Mouse (Mus musculus) cerebellum, postnatal 36 days (tissue): ENCODE results near the gene Ang6.
"Not testable (repeated sequence)": the region's sequence is repeated elsewhere in the genome, so short reads cannot be mapped to it uniquely, and the experiment has no call there.

Experiments used
- DNase-seq, 2 experiments: peaks; one replicate each; pipeline ENCODE4 v3.0.0; 2021 to 2022; ENCODE audit warnings: mixed read lengths in 2 of 2

The Ang6 gene

GRCm38 (mm10) chr14:44002169-44002568 is at the start of gene Ang6:
TSS of gene Ang6 (minus strand) at chr14:44002269.
- no peak for DNase-seq

DNA sequence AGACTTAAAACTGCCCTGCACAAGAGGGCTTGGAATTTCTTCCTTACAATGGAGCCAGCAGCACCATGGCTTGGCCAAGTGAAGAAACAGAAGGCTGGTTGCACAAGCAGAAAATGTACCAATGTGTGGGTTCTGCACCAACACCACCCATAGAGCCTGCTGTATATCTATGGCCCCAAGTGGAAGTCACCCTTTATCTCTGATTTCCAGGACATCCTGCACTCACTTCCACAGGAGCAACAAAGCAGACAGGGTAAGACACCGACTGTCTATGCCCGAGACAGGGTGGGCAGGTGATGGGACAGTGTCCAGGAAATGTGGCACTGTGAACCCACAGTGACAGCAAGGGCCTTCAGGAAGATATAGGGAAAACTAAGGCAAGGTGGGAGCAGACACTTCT is 44.5 kb upstream of the Ang6 start:
- DNase-seq = not testable (repeated sequence)

GRCm38 (mm10) chr14:44031828-44032227 is 29.8 kb upstream of the Ang6 start:
- DNase-seq = not testable (repeated sequence)

DNA sequence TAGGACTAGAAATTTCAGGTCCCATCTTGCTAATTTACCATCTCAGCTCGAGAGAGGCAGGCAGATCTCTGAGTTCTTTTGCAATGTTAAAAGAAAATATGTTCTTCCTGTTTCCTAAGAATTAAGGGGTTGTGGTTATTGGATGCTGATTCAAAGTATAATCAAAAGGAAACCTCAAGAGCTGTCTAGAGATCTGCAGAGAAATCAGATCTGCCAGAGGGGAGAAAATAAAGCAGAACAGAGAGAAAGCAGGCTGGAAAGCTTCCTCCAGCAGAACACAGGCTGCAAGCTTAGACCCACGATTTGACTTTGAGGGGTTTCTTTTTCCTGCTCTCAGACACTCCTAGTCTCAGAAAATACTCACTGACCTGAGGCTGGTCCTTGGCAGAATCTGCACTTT is 7.6 kb upstream of the Ang6 start:
- not testable (repeated sequence) for DNase-seq

- not testable (repeated sequence) for DNase-seq
Observed at GRCm38 (mm10) chr14:44008021-44008420, 6.0 kb upstream of the Ang6 start.

GRCm38 (mm10) chr14:44001600-44001999 is 469 bp downstream of the Ang6 start:
- DNase-seq = no peak

- not testable (repeated sequence) for DNase-seq
Observed at GRCm38 (mm10) chr14:43998455-43999000, 3.5 kb downstream of the Ang6 start.

- DNase-seq = peak; percentile 50 to 52
Observed at GRCm38 (mm10) chr14:43987404-43987803, 14.7 kb downstream of the Ang6 start.

DNA sequence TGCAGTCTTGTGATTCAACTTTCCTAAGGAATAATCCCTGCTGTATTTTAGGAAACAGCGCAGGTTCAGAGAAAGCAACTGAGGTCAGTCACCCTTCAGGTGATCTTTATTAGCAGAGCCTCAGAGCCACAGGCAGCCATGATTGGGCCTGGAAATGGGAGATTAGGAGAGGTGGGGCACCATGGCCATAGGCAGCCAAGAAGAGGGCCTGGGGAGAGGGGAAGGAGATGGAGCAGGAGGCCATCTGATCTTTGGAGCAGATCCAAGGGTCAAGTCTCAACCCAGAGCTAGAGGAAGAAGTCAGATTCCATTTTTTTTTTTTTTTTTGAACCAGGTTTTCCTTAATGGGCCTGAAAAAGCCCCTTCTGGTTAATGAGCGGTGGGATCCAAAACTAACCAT is 15.9 kb downstream of the Ang6 start:
- no peak for DNase-seq

DNA sequence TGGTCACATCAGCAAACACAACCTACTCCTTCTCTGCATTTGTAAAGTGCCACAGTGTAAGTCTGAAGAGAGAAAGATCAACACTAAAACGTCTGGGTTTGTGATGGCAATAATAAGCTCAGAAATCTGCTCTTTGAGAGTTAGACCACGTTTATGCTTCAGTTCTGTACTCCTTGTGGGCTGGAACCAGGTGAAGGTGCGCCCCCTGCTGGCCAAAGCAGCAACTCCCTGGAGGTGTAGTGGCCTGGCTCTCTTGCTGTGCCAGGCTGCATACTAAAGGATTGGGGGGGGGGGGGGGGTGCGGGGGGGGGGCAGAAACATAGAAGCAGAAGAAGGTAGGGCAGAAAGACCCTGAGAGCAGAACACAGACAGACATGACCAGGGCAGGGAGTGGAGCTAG is 18.2 kb downstream of the Ang6 start:
- peak; percentile 15 to 16 for DNase-seq

- DNase-seq = no peak
Observed at GRCm38 (mm10) chr14:43983454-43983853, 18.6 kb downstream of the Ang6 start.

GRCm38 (mm10) chr14:43956769-43957168 is 45.3 kb downstream of the Ang6 start, which contains the start of gene Ang5:
TSS of gene Ang5 (plus strand) at chr14:43957069.
- not testable (repeated sequence) for DNase-seq

DNA sequence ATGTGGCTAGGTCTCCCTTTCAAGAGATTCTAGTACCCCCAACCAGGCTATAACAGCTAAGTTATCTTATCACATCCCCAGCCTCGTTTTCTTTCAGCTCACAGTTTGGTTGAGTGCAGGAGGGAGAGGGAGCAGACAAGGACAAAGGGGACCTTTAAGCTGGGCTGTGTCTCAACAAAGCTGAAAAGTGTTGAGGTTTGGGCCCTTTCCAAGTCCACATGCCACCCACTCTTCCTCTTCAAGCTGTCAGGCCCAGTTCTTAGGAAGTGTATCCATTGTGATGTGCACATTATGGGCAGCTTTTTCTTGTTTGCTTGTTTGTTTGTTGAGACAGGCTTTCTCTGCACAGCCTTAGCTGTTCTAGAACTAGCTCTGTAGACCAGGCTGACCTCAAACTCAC is 47.0 kb downstream of the Ang6 start:
- not testable (repeated sequence) for DNase-seq

GRCm38 (mm10) chr14:43953382-43953781 is 48.7 kb downstream of the Ang6 start:
- DNase-seq = not testable (repeated sequence)
